ENCODE assay signal across 10 mouse cellular contexts in genomic region chr11:31617236-31617635, GRCm38 (mm10). TPM values are rescaled to one million over a fixed set of nuclear protein-coding genes. Genes with fewer than 3 reads are reported as not detected.
DNase-seq lines count a peak whose midpoint lies in the region; ATAC-seq and TF ChIP-seq lines count a peak whose summit lies in the region.
"Had no signal": no experiment of that assay in that cellular context is flagged by ENCODE, and none has a peak within 500 bp of the region (broad histone marks: within the 10 kb centered on the region; RNA-seq: fewer than 3 reads in every experiment).

No protein-coding gene starts in this region.

- H3K4me1 ChIP-seq in heart, embryonic 16.5 days (ENCODE audit: control insufficient read depth, insufficient read depth, low read length) = peaks cover 14% of the 10 kb centered on the region
- peaks cover 9% of the 10 kb centered on the region; the same call in 1 of the 2 replicates for H3K4me1 ChIP-seq in midbrain, embryonic 15.5 days
- H3K4me1 ChIP-seq in hindbrain, embryonic 13.5 days (replicated peaks) = 0 out of 2 replicates have a peak, but pooled peaks cover 4% of the 10 kb centered on the region
- H3K4me1 ChIP-seq in hindbrain, postnatal 0 days (ENCODE audit: insufficient read depth, low read length) = 0 out of 2 replicates have a peak, but pooled peaks cover 2% of the 10 kb centered on the region
- H3K4me1 ChIP-seq: midbrain, embryonic 12.5 days had no signal

- no peak overlapping the region for H3ac ChIP-seq in C2C12 (ENCODE audit: control insufficient read depth, insufficient read length, low read depth)

- H3K79me3 ChIP-seq in C2C12 (ENCODE audit: low read depth) = no peaks in the 10 kb centered on the region

- H3K9ac ChIP-seq in heart, embryonic 16.5 days (ENCODE audit: low read length) = no peak overlapping the region
- H3K9ac ChIP-seq in midbrain, embryonic 15.5 days = no peak overlapping the region
- no peak overlapping the region for H3K9ac ChIP-seq in hindbrain, embryonic 13.5 days
- H3K9ac ChIP-seq in hindbrain, postnatal 0 days (replicated peaks; ENCODE audit: low read length) = no peak overlapping the region
- H3K9ac ChIP-seq: heart, embryonic 13.5 days; midbrain, embryonic 12.5 days had no signal

- no peaks in the 10 kb centered on the region for H3K27me3 ChIP-seq in C2C12 (ENCODE audit: control insufficient read depth, insufficient read depth, insufficient read length)
- H3K27me3 ChIP-seq in heart, embryonic 16.5 days (ENCODE audit: control insufficient read depth, insufficient read depth, low read length) = no peaks in the 10 kb centered on the region
- no peaks in the 10 kb centered on the region for H3K27me3 ChIP-seq in midbrain, embryonic 15.5 days (replicated peaks)
- H3K27me3 ChIP-seq in hindbrain, embryonic 13.5 days = no peaks in the 10 kb centered on the region
- no peaks in the 10 kb centered on the region for H3K27me3 ChIP-seq in hindbrain, postnatal 0 days (ENCODE audit: insufficient read depth, low read length)
- H3K27me3 ChIP-seq: heart, embryonic 13.5 days; midbrain, embryonic 12.5 days had no signal

- no peak overlapping the region for H3K4me3 ChIP-seq in C2C12 (ENCODE audit: insufficient read depth, poor library complexity, severe bottlenecking)
- H3K4me3 ChIP-seq in heart, embryonic 16.5 days (ENCODE audit: low read length) = no peak overlapping the region
- H3K4me3 ChIP-seq in midbrain, embryonic 15.5 days = no peak overlapping the region
- no peak overlapping the region for H3K4me3 ChIP-seq in hindbrain, embryonic 13.5 days
- no peak overlapping the region for H3K4me3 ChIP-seq in hindbrain, postnatal 0 days (ENCODE audit: low read length)
- H3K4me3 ChIP-seq: heart, embryonic 13.5 days; midbrain, embryonic 12.5 days had no signal

- ATAC-seq in heart, embryonic 16.5 days (replicated peaks; ENCODE audit: extremely low read depth, insufficient read depth, low FRiP score) = peak; percentile 95
- ATAC-seq in midbrain, embryonic 15.5 days (replicated peaks) = no peak
- ATAC-seq in hindbrain, embryonic 13.5 days (ENCODE audit: low FRiP score) = no peak
- ATAC-seq in hindbrain, postnatal 0 days = no peak
- no peak for ATAC-seq in megakaryocyte, adult 5-6 weeks (ENCODE audit: poor library complexity, severe bottlenecking)

- H3K79me2 ChIP-seq in C2C12 (ENCODE audit: control insufficient read depth, insufficient read depth) = no peaks in the 10 kb centered on the region

- H3K27ac ChIP-seq in heart, embryonic 16.5 days (ENCODE audit: low read length) = peak overlapping the region; percentile 53
- no peak overlapping the region for H3K27ac ChIP-seq in midbrain, embryonic 15.5 days
- H3K27ac ChIP-seq in hindbrain, embryonic 13.5 days = no peak overlapping the region
- H3K27ac ChIP-seq in hindbrain, postnatal 0 days = no peak overlapping the region
- H3K27ac ChIP-seq: heart, embryonic 13.5 days; midbrain, embryonic 12.5 days had no signal

- no peak overlapping the region for H3K4me2 ChIP-seq in heart, embryonic 16.5 days (ENCODE audit: low read depth, low read length)
- H3K4me2 ChIP-seq in midbrain, embryonic 15.5 days = no peak overlapping the region
- H3K4me2 ChIP-seq in hindbrain, embryonic 13.5 days = no peak overlapping the region
- no peak overlapping the region for H3K4me2 ChIP-seq in hindbrain, postnatal 0 days (ENCODE audit: low read depth, low read length)
- H3K4me2 ChIP-seq: heart, embryonic 13.5 days; midbrain, embryonic 12.5 days had no signal

- peak; percentile 83 for DNase-seq in adrenal gland, adult 8-10 months
- DNase-seq in lung, postnatal 36 days = peak; percentile 94
- DNase-seq in hindbrain, postnatal 0 days (ENCODE audit: low spot score) = no peak

- H3K9me3 ChIP-seq in heart, embryonic 16.5 days (replicated peaks; ENCODE audit: control insufficient read depth, low read length) = no peaks in the 10 kb centered on the region
- no peaks in the 10 kb centered on the region for H3K9me3 ChIP-seq in midbrain, embryonic 15.5 days
- no peaks in the 10 kb centered on the region for H3K9me3 ChIP-seq in hindbrain, embryonic 13.5 days
- H3K9me3 ChIP-seq in hindbrain, postnatal 0 days (ENCODE audit: low read length) = no peaks in the 10 kb centered on the region
- H3K9me3 ChIP-seq: heart, embryonic 13.5 days; midbrain, embryonic 12.5 days had no signal

- TF ChIP-seq CTCF in C2C12 (IDR thresholded peaks at IDR 0.05; ENCODE audit: control insufficient read depth, insufficient read depth, insufficient read length) = no peak
- no peak for TF ChIP-seq CTCF in hindbrain, postnatal 0 days (IDR thresholded peaks at IDR 0.05; ENCODE audit: low read depth)

- no peaks in the 10 kb centered on the region for H3K36me3 ChIP-seq in C2C12 (ENCODE audit: control insufficient read depth, insufficient read depth)
- H3K36me3 ChIP-seq in heart, embryonic 16.5 days (ENCODE audit: control insufficient read depth, insufficient read depth) = no peaks in the 10 kb centered on the region
- H3K36me3 ChIP-seq in midbrain, embryonic 15.5 days (replicated peaks) = no peaks in the 10 kb centered on the region
- no peaks in the 10 kb centered on the region for H3K36me3 ChIP-seq in hindbrain, embryonic 13.5 days
- no peaks in the 10 kb centered on the region for H3K36me3 ChIP-seq in hindbrain, postnatal 0 days (ENCODE audit: insufficient read depth, low read length)
- H3K36me3 ChIP-seq: heart, embryonic 13.5 days; midbrain, embryonic 12.5 days had no signal

- 15% methylated on average over 3 of the region's 3 CpGs for WGBS in heart, embryonic 16.5 days
- 58% methylated on average over 3 of the region's 3 CpGs for WGBS in midbrain, embryonic 15.5 days
- WGBS in hindbrain, embryonic 13.5 days = 66% methylated on average over 3 of the region's 3 CpGs
- 59% methylated on average over 3 of the region's 3 CpGs for WGBS in hindbrain, postnatal 0 days

TF ChIP-seq in C2C12, 6 proteins besides CTCF, POLR2A, EP300 and RAD21:
- TF ChIP-seq CEBPB (IDR thresholded peaks at IDR 0.05; ENCODE audit: low read depth) = peak; percentile 49
- no peak for TF ChIP-seq USF1 (IDR thresholded peaks at IDR 0.05; ENCODE audit: low read depth)

RNA-seq across cellular contexts. Expression of gene Bod1, which starts 54.4 kb away (rescaled TPM):
- 90.4 TPM for polyA plus RNA-seq in C2C12 (2012; fragmentation: generic; extraction: Trizol)
- 10 to 100 TPM; 61.7 to 72.4 (median 68.6) TPM for total RNA-seq in adrenal gland, adult 8-10 months (2022)
- polyA plus RNA-seq in heart, embryonic 16.5 days (2015; fragmentation: Nextera tagmentation; extraction: Ambion mirVana) = 62.8 and 73.4 TPM in 2 replicates
- polyA plus RNA-seq in midbrain, embryonic 15.5 days (2015; fragmentation: Nextera tagmentation; extraction: Ambion mirVana) = 138 and 148 TPM in 2 replicates
- 152 and 153 TPM in 2 replicates for polyA plus RNA-seq in hindbrain, embryonic 13.5 days (2015; fragmentation: Nextera tagmentation; extraction: Ambion mirVana)
- total RNA-seq in hindbrain, postnatal 0 days (2014; rRNA removed) = 91.2 and 113 TPM in 2 replicates
- polyA plus RNA-seq in hindbrain, postnatal 0 days (2015; fragmentation: Nextera tagmentation; extraction: Ambion mirVana) = 125 and 134 TPM in 2 replicates
- 7.1 and 9.7 TPM in 2 replicates for total RNA-seq in megakaryocyte, adult 5-6 weeks (2015)
- total RNA-seq in megakaryocyte, adult 5-6 weeks (2017) = 8.3 and 12.7 TPM in 2 replicates
